Mouse (Mus musculus) bone marrow macrophage, adult 2 months (primary cell): Measurements from ENCODE around the gene Prrc2b.

ENCODE experiments used
- CTCF ChIP-seq: IDR thresholded peaks from 2 replicates; pipeline ENCODE4 v1.5.1; 2012; ENCODE audit warnings: low read depth, mild to moderate bottlenecking, low read length, moderate library complexity
- POLR2A ChIP-seq: IDR thresholded peaks from 2 replicates; pipeline ENCODE4 v1.6.1; 2012; ENCODE audit warnings: mild to moderate bottlenecking, low read depth, low read length, borderline replicate concordance

GRCm38 (mm10) chr2:32235886-32236759 lies 85.2 kb downstream of the Prrc2b start, which contains the start of gene Pomt1:
- TF ChIP-seq CTCF: no peak
- no peak for TF ChIP-seq POLR2A
